Mouse (Mus musculus) right cerebral cortex, postnatal 25 days (tissue): Measurements from ENCODE around the gene Piwil4.
"Not testable (repeated sequence)": the region's sequence is repeated elsewhere in the genome, so short reads cannot be mapped to it uniquely, and the experiment has no call there.

ENCODE experiments used
- DNase-seq: peaks from one replicate; pipeline ENCODE4 v3.0.0; 2022

Gene Piwil4

GRCm38 (mm10) chr9:14724755-14725420 lies 15.6 kb downstream of the Piwil4 start:
- no peak for DNase-seq

GRCm38 (mm10) chr9:14721610-14722009 lies 18.9 kb downstream of the Piwil4 start:
- no peak for DNase-seq

GRCm38 (mm10) chr9:14720384-14720783 lies 20.1 kb downstream of the Piwil4 start:
- no peak for DNase-seq

- DNase-seq: no peak
Observed at GRCm38 (mm10) chr9:14718332-14718691, 22.2 kb downstream of the Piwil4 start.

GRCm38 (mm10) chr9:14717689-14718331 lies 22.7 kb downstream of the Piwil4 start:
- no peak for DNase-seq

GRCm38 (mm10) chr9:14715258-14715657 lies 25.3 kb downstream of the Piwil4 start:
- DNase-seq: no peak

- no peak for DNase-seq
Observed at GRCm38 (mm10) chr9:14710910-14711309, 29.6 kb downstream of the Piwil4 start.

- DNase-seq: peak; percentile 8
Observed at GRCm38 (mm10) chr9:14705321-14706162, 35.0 kb downstream of the Piwil4 start.

- DNase-seq: not testable (repeated sequence)
Observed at GRCm38 (mm10) chr9:14700795-14701194, 39.7 kb downstream of the Piwil4 start.

GRCm38 (mm10) chr9:14699288-14699640 lies 41.3 kb downstream of the Piwil4 start:
- no peak for DNase-seq

- DNase-seq: peak; percentile 86
Observed at GRCm38 (mm10) chr9:14698582-14699287, 41.8 kb downstream of the Piwil4 start.

GRCm38 (mm10) chr9:14697903-14698302 lies 42.6 kb downstream of the Piwil4 start:
- DNase-seq: no peak

- DNase-seq: no peak
Observed at GRCm38 (mm10) chr9:14689376-14690108, 51.0 kb downstream of the Piwil4 start.

GRCm38 (mm10) chr9:14684363-14684762 lies 56.2 kb downstream of the Piwil4 start:
- no peak for DNase-seq

GRCm38 (mm10) chr9:14682741-14683140 lies 57.8 kb downstream of the Piwil4 start:
- no peak for DNase-seq

GRCm38 (mm10) chr9:14680584-14680983 lies 59.9 kb downstream of the Piwil4 start:
- DNase-seq: no peak

GRCm38 (mm10) chr9:14675707-14676691 lies 64.5 kb downstream of the Piwil4 start:
- no peak for DNase-seq

GRCm38 (mm10) chr9:14674506-14674905 lies 66.0 kb downstream of the Piwil4 start:
- DNase-seq: peak; percentile 17

- no peak for DNase-seq
Observed at GRCm38 (mm10) chr9:14673109-14673508, 67.4 kb downstream of the Piwil4 start.

- DNase-seq: not testable (repeated sequence)
Observed at GRCm38 (mm10) chr9:14671965-14672364, 68.6 kb downstream of the Piwil4 start.

- no peak for DNase-seq
Observed at GRCm38 (mm10) chr9:14668382-14668781, 72.2 kb downstream of the Piwil4 start.
